Mouse (Mus musculus) lung, postnatal 0 days (tissue): ENCODE measurements around the gene Elp6.

Source experiments
- CTCF ChIP-seq: IDR thresholded peaks from 2 replicates; pipeline ENCODE4 v1.5.1; 2016; ENCODE audit warnings: antibody characterized with exemption, mild to moderate bottlenecking
- EP300 ChIP-seq: IDR thresholded peaks from 2 replicates; pipeline ENCODE4 v1.6.1; 2016; ENCODE audit warnings: antibody characterized with exemption, mild to moderate bottlenecking, control low read depth

DNA sequence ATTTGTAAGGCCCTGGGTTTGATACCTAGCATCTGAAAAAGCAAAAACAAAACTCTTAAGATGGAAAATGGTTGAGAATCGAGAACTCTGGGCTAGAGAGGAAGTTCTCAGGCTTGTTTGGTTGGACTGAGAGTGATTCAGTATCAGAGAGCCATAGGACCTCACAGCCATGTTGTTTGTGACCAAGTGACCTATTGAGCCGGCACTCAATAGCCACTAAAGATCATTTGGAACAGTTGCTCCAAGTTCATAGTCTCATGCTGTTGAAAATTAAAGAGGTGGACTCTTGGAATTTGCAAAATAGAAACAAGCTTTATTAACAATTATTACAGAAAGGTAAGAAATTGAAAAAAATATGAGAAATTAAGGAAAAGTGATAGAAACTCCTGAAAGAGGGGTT, 46.4 kb downstream of the Elp6 start:
- no peak for TF ChIP-seq EP300
- TF ChIP-seq CTCF: no peak
